Mouse (Mus musculus) liver, embryonic 14.5 days (tissue): ENCODE data around the gene Canx.

Source experiments
- CTCF ChIP-seq: IDR thresholded peaks from 2 replicates; pipeline ENCODE4 v1.5.1; 2016; ENCODE audit warnings: antibody characterized with exemption, low read depth, control low read depth
- EP300 ChIP-seq: IDR thresholded peaks from 2 replicates; pipeline ENCODE4 v1.6.1; 2016; ENCODE audit warnings: antibody characterized with exemption, low read depth

GRCm38 (mm10) chr11:50269885-50270284 lies 55.6 kb downstream of the Canx start:
- no peak for TF ChIP-seq EP300
- no peak for TF ChIP-seq CTCF
